Mouse (Mus musculus) adipose tissue, adult 10 weeks (tissue): Measurements from ENCODE around the gene Ang2. TPM values are rescaled to one million over a fixed set of nuclear protein-coding genes. Genes with fewer than 3 reads are reported as not detected.

Experiments used
- polyA plus RNA-seq: library from polyadenylated mRNA; stranded (reverse); fragments of 350-450 nt; fragmentation: Illumina TruSeq; extraction: RNeasy Lipid Tissue Mini Kit (QIAGEN cat#74804); gene quantifications from one replicate; pipeline ENCODE4 v1.2.3, GENCODE M21; 2014; ENCODE audit warnings: low read depth, low replicate concordance

Gene Ang2
- polyA plus RNA-seq, result not detected

GRCm38 (mm10) chr14:51199098-51200023, at the start of gene Ang2:
TSS of gene Ang2 (minus strand) at chr14:51199148.

DNA sequence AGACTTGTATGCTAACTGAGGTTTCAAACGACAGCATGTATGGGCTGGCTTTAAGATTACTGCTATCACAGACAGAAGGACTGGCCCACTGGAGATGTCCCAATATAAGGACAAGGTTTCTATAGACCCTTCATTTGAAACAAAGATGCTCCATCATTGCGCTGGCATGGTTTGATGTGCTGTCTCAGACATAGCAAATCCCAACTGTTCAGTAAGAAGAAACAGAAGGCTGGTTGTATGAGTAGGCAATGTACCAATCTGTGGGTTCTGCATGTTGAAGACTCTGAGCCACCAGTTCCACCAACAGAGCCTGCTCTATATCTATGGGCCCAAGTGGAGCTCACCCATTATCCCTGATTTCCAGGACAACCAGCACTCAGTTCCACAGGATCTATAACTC, 4.2 kb upstream of the Ang2 start, which contains the start of gene Ear14:
TSS of gene Ear14 (plus strand) at position 277 of the 400 bp plus-strand sequence.

GRCm38 (mm10) chr14:51161976-51162375, 37.0 kb downstream of the Ang2 start, which contains the start of gene Rnase2b:
TSS of gene Rnase2b (plus strand) at chr14:51162260.

GRCm38 (mm10) chr14:51146685-51147084, 52.3 kb downstream of the Ang2 start, which contains the start of gene Rnase1:
TSS of gene Rnase1 (minus strand) at chr14:51146785.

Other genes with a start within 250 kb of the Ang2 start
- gene Pnp2, start 243.2 kb downstream of the Ang2 start, polyA plus RNA-seq, result 6.4 TPM
- gene Rnase10, start 191.4 kb downstream of the Ang2 start, polyA plus RNA-seq, result 2,147 TPM
- gene Rnase9, start 157.3 kb downstream of the Ang2 start, polyA plus RNA-seq, result 2,038 TPM
- gene Rnase11, start 149.0 kb downstream of the Ang2 start, polyA plus RNA-seq, result 24.1 TPM
- gene Rnase12, start 141.5 kb downstream of the Ang2 start, polyA plus RNA-seq, result 742 TPM
- not detected for gene Olfr750, start 124.7 kb downstream of the Ang2 start, polyA plus RNA-seq
- gene Rnase4, start 108.1 kb downstream of the Ang2 start, polyA plus RNA-seq, result 182 TPM
- gene Ang, start 108.0 kb downstream of the Ang2 start, polyA plus RNA-seq, result 18.2 TPM
- 270 TPM for gene Eddm3b, start 84.7 kb downstream of the Ang2 start, polyA plus RNA-seq
- gene Rnase6, start 75.2 kb downstream of the Ang2 start, polyA plus RNA-seq, result 13.8 TPM
- gene Rnase1, start 52.4 kb downstream of the Ang2 start, polyA plus RNA-seq, result 1.8 TPM
- gene Rnase2b, start 36.9 kb downstream of the Ang2 start, polyA plus RNA-seq, result not detected
- not detected for gene Ear14, start 4.2 kb upstream of the Ang2 start, polyA plus RNA-seq
- gene Rnase2a, start 57.0 kb upstream of the Ang2 start, polyA plus RNA-seq, result 1.1 TPM
- gene Gm7247, start 162.6 kb upstream of the Ang2 start, polyA plus RNA-seq, result not detected
- gene Vmn2r88, start 211.7 kb upstream of the Ang2 start, polyA plus RNA-seq, result not detected